Mouse (Mus musculus) layer of hippocampus, postnatal 10 days (tissue): ENCODE data around the gene Rps6kc1. TPM values are rescaled to one million over a fixed set of nuclear protein-coding genes. Genes with fewer than 3 reads are reported as not detected.
"Not testable (repeated sequence)": the region's sequence is repeated elsewhere in the genome, so short reads cannot be mapped to it uniquely, and the experiment has no call there.

Experiments used
- DNase-seq, 2 experiments: peaks; one replicate each; pipeline ENCODE4 v3.0.0; 2021; ENCODE audit warnings: low spot score in 2 of 2
- long read RNA-seq: library from polyadenylated mRNA; stranded (forward); transcript quantifications from one replicate; pipeline ENCODE4 v2.0.0, GENCODE M21; 2023
- total RNA-seq, 2 experiments: library from RNA; stranded (reverse); gene quantifications; 2 replicates each; pipeline ENCODE4 v1.2.3; 2021

Gene Rps6kc1
- 10 to 100 TPM; 59.9 to 66.0 TPM for total RNA-seq
- long read RNA-seq, partial matches to known transcripts, result 1 of 11 reads
- long read RNA-seq, other reads (novel, unspliced or antisense), result 7 of 11 reads

DNA sequence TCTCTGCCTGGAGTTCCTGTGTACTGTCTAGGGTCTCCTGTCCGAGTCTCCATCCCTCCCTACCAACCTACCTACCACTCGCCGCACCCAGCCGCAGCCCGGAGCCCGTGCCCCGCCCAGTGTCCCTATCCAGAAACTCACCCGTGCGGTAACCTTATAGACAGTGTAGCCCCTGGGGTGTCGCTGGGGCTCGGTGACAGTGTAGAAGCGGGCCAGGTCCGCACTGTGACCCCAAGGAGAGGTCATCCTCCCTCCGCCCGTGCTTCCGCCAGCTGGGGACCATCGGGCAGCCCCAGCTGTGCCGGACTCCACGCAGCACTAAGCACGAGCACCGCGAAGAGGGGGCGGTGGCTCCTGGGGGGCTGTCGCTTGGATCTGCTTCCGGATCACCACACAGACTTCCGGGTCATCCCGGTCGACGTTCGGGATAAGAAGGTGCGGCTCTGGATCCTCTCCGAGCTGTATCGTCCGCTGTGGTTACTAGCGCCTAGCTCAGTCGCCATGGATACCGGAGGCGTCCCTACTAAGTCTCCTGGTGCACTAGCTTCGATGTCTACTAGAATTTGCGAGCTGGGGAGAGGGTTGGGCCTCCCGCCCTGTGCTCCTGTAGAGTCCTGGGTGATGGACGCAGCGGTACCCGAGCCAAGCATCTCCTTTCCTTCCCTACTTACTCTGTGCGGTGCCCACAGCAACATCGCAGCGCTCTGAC is at the start of gene Rps6kc1:
TSS of gene Rps6kc1 (minus strand) at position 356 of the 709 bp plus-strand sequence.
- DNase-seq, result peak; percentile 87 to 88

DNA sequence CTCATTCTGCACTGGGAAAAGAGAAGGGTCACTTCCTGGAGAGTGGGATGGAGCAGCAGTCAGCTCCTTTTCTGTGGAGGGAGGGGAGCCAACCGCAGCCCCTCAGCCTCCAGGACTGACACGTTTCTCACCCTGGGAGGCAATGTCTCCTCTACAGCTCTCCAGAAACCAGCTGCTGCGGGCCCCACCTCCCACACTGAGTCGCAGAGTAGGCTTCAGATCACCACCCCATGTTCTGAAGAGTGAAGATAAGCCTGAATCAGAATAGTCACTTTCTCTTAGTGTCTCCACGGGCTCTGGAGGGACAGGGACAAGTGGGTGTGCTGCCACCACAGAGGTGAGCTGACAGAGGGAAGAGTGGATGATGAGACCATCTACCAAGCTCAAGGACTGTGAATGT is 47.3 kb upstream of the Rps6kc1 start:
- no peak for DNase-seq

DNA sequence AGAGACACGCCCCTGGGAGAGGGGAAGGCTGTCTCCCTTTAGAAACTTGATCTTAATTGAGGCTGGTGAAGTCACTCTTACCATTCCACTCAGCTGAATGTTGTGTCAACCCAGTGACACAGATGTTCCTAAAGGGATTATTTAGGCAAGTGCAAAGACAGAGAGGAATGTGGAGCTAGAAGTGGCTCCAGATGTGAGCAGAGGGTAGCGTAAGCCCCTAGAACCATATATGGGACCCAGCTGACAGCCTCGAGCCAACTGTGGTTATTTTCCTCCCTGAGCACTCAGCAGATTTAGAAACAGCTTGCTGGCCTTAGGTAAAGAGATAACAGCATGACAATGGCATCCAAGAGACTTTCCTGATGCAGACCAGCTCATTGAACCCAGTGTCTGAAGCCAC is 41.4 kb upstream of the Rps6kc1 start:
- DNase-seq, result no peak

DNA sequence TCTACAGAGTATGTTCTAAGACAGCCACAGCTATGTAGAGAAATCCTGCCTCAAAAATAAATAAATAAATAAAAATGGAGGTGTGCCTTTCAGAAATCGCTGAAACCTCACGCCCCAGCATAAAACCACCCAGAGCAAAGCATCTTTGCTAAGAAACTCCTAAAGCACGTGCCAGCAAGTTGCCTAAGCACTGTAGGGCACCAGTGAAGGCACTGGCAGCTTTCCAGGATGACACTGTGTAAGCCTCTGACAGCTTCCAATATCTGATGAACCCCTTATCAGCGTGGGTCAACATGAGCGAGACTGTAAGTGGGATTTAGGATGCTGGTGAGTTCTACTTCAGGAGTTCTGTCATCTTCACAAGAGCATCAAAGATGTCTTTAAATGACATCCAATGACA is 39.4 kb upstream of the Rps6kc1 start:
- no peak for DNase-seq

DNA sequence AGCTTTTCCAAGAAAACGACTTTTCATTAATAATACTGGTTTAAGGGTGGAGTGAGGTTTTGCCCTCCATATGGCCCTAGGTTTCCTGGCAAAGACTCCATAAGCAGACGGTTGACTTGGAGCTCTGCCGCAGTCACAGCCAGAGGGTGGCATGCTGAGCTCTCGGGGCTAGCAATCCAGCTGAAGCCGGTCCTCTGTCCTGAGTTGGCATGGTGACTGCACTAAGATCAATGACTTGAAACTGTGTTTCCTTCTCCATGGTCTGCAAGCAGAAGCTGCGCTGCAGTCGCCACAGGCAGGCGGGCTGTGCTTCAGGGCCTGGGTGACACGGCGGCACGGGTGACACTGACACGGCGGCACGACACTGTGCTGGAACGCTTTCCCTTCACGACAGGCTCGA is 37.3 kb upstream of the Rps6kc1 start:
- DNase-seq, result no peak

DNA sequence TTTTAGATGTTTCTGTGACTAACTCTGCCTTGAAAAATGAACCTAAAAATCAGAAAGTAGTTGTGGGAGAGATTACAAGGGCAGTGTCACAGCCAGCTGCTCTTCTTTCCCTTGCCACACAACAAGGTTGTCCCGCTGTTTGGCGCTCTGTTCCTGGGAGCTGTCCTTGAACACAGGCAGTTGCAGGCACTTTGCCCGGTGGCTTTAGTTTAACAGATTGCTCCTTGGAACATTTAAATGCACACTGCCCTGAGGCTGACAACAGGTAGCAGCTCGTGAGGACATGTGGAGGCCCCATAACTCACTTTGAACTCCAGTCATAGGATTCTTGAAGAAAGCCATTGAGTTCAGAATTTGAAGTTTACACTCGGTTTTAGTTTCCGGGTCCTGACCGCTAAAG is 36.9 kb upstream of the Rps6kc1 start:
- no peak for DNase-seq

DNA sequence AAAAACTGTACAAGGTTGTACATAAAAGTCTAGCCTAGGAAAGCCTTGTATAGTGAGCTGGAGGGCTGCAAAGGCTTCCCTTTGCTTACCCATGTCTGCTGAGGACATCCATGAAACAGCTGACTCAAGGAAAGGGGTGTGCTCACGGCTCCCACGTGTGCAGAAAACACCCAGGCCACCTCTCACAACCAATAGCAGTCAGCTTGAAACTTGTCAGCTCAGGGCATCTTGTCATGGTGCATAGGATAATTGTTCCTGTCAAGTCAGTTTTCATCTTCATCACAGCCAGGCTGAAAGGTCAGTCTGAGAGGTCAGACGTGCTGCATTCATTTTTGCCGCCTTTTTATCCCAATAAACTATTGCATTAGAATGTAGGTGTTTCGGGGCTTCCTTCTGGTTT is 36.4 kb upstream of the Rps6kc1 start:
- no peak for DNase-seq

DNA sequence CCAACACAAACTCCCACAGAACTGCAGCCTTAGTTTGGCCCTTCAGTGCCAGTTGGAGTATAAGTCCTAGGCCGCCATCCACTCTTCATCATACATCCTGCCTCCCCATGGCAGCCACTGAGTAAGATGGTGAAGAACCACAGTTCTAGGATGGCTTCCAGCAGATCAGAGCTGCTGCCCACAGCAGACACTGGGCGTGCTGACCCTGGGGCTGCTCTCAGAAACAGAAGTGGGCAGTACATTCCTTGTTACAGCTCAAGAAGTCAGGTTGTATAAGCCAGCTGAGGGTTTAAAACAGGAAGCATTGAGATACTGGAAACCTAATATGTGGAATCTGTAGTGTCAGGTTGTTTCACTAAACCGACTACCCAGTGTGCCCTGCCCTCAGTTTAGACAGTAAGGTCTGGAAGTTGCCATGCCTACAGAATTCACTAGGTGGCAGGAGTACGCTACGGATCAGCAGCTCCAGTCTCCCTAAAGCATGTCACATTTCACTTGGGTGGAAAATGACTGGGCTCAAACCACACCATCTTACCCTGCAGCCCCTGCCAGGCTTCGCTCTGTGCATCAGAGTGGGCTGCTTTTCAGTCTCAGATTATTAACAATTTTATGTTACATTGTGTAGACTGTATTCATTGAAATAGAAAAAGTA is 32.7 kb upstream of the Rps6kc1 start:
- DNase-seq, result peak; percentile 84 to 87

DNA sequence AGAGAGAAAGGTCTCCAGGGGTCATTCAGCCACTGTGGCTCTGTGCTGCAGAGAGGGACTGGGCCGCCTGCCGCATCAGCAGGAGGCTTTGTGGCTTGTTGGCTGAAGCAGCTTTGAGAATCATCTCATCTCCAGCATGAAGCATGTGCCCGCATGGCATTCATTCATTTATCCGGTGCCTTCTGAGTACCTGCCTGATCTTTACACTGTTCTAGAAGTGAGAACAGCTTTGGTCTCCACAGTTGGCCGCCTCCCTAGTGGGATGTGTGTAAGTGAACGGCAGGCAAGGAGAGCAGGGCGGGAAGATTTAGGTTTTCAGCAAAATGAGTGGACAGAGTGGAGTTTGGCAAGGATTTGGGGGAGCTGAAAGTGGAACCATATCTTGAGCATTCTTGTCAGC is 28.2 kb upstream of the Rps6kc1 start:
- no peak for DNase-seq

DNA sequence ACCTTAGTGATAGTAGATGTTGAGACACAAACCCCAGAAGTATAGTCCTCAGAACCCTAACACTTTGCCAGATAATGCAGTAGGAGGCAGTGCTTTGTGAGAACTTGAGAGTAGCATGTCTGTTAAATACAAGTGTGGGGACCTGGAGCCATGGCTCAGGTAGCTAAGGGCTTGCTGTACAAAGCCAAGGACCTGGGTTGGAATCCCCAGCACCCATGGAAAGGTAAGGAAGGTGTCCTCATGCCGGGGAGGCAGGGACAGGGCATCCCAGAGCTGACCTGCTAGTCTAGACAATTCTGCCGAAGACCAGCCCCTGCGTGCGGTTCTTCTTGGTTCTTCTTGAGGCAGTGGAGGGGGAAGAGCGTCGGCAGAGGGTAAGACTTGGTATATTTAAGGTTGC is 18.6 kb upstream of the Rps6kc1 start:
- no peak for DNase-seq

DNA sequence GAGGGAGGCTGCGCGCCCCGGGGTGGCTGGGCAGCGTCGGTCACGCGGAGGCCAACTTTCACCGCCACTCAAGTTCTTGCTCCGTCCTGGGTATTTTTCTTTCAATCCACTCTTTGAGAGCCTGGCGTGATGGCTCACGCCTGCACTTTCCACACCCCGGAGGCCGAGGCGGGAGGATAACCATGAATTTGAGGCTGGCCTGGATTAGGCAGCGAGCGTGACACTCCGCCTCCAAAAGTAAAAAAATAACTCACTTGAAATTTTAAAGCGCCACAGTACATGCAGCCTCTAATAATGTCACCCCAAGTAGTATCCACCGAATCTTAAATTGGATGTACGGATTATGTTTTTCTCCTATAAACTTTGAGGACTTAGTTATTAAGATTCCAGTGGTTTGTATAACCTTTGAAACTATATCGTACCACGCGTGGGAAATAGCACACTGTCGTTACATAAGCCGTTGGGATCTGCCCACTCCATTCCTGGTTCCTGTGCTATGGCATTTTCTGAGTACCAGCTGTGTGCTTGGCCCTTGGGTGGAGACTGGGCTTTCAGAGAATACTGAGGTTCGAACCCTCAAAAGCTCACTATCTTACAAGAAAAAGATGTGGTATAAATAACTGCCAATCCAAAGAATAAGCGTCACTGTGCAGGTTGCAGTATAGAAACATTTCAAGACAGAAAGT is 17.6 kb upstream of the Rps6kc1 start:
- peak in 1 of 2 experiments; percentile 47 for DNase-seq

DNA sequence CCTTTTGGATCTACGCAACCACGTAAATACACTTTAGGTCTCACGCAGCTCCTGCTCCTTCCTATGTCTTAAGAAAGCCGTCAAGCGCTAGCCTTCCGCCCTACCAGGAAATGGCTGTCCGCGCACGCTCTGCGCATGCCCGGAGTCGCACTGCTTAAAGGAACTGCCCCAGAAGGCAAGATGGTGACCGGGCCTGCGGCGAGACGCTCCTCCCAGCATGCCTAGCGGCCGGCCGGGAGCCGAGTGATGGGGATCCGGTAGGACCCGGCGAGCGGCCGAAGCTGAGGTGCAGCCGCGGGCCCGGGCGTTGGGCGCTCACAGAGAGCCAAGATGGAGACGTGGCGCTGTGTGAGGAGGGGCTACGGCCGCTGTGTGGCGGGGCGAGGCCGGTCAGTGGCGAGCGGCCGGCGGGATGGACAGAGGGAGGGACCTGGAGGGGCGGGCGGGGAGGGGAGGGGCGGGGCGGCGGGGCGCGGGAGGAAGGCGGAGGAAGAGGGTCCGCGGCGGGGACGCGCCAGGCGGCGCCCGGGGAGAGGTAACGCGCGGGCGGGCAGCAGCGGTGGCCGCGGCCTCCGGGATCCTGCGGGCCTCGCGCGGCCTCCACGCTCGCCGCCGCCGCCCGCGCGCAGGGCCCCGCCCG is 16.9 kb upstream of the Rps6kc1 start:
- DNase-seq, result peak; percentile 93 to 96

DNA sequence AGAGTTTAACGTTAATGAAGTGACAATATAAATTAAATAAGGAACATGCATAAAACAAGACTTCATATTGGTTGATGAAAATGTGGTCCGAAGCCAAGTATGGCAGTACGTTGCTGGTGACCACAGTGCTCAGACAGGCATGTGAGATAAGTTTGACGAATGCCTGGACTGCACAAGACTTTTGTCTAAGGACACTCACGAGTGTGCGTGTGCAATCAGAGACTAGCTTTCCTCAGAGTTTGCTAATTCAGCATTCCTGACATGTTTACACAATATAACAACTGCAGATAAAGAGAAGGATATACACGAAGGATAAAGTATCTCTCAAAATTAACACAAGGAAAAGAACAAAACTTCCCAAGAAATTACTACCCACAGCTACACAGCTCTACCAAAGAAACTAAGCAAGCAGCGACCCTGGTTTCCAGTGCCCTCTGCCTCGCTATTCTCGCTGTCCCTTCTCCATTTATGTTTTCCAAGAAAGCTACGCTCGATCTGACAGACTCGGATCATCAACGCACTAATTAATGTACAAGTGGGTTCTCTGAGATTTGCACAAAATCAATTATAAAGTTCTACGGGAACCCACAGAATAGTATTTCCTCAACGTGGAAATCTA is 16.3 kb upstream of the Rps6kc1 start:
- DNase-seq, result no peak

DNA sequence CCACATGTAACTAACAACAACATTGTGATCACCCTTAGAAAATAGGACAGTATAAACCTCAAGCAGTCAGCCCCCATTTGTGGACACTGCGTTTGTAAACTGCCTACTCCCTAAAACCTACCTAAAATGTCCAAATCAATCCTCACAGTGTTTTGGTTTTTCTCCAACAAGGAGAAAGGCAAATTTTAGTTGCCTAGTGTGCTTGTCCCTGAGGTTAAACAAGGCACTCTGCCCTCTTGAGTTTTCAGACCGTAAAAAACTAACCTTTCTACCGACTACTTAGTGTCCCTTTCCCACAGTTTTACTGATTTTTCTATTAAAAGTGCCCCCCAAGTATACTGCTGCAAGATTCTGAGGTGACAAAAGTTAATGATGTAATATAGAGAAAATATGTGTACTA is 15.7 kb upstream of the Rps6kc1 start:
- DNase-seq, result no peak

DNA sequence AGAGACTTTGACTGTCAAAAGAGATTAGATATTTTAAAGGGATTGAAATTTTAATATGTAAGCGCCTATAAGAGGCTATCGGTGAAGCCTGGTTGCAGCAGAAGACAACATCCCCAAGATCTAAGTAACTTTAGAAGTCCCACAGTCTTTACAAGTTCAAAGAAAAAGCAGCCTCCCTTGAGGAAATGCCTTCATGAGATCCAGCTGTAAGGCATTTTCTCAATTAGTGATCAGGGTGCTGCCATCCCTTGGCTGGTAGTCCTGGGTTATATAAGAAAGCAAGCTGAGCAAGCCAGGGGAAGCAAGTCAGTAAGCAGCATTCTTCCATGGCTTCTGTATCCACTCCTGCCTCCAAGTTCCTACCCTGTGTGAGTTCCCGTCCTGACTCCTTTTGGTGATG is 13.2 kb upstream of the Rps6kc1 start, which contains the start of gene Angel2:
TSS of gene Angel2 (plus strand) at position 301 of the 400 bp plus-strand sequence.
- DNase-seq, result not testable (repeated sequence)

DNA sequence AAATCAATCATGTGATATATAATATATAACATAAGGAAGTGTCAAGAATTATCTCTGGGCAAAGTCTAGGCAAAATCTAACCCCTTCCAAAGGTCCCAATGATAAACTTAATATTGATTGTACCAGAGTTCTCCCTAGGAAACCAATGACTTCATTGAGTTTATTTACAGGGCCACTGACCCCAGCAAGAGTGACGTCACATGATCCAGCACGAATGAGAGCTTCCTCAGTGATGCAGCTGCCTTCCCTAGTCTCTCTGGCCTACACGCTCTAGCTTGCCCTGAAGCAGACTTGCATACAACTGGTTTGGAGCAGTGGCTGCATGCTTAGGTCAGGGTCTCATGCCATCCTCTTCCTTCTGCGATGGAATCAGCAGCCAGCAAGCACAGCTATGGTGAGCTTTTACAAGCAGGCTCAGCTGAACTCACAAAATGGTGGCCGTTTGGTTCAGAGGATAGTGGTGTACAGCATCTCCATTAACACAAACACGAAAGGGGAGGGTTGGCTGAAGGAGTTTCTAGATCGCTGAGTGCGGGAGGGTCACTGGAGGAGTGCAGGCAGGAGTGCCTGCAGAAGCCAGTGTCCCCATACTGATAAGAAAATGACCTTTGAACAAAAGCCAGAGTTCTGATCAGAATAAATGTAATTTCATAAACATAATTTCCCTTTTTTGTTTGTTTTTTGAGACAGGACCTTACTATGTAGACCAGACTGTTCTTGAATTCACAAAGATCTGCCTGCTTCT is 8.3 kb upstream of the Rps6kc1 start:
- no peak for DNase-seq

DNA sequence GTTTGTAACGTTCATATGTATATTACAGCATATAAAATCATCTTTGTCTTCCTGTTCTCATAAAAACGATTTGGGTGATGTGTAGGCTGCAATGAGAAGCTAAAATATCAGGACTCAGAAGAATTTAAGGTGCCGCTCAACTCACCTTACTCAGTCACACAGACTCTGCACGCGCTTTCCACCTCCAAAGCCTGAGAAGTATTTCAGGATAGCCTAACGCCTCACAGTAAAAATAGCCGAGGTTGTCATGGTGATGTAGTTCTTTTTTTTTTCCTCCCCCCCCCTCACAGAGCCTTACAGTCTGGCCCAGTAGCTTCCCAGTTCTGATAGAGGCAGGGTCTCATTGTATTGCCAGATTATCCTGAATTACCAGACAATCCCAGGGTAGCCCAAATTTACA is 7.4 kb upstream of the Rps6kc1 start:
- no peak for DNase-seq

DNA sequence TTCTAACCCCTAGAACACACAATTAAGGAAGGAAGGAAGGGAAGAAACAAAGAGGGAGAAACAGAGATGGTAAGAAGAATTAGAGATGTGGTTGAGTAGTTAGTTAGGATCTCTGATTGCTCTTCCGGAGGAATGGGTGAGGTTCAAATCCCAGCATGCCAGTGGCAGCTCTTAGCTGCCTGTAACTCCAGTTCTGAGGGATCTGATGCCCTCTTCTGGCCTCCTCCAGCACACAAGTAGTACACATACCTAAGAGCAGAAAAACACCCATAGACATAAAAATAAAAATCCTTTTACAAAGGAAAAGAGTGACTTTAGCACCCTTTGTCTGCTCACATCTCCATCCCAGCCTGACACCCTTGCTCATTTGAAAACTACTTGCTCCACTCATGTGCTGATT is 1.1 kb upstream of the Rps6kc1 start:
- DNase-seq, result no peak

DNA sequence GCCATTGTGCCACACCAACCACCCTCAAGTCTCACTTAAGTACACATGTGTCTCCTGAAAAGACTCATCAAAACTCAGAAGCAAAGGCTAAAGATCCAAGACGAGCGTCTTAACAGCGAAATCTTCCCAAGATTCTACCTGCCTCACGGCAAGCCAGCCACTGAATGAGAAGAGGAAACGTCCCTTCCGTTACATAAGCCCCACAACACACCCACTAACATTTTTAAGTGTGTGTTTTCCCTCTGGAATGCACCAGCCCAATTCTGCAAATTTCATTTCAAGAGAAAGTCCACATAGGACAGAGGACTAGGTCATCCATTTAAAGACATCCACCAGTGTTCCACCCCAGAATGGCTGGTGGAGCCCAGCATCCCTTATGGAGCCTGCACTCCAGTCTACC is 734 bp downstream of the Rps6kc1 start:
- DNase-seq, result no peak

DNA sequence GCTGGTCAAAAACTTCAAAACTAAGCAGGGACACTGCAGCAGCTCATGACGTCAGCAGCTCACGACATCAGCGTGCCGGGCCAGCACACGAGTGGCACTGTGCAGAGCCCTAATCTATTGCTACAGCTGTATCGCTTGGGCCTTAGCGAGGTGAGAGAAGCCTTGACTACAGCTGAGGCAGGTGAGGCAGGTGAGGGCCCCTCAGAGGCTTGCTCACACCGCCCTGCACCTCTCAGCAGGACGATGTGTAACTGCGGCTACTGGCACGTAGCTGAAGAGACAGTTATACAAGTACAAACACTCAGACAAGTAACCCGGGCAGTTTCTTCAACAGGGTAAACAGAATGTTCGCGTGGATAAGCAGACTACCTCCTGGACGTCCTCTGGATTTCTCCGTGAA is 6.9 kb downstream of the Rps6kc1 start:
- no peak for DNase-seq

DNA sequence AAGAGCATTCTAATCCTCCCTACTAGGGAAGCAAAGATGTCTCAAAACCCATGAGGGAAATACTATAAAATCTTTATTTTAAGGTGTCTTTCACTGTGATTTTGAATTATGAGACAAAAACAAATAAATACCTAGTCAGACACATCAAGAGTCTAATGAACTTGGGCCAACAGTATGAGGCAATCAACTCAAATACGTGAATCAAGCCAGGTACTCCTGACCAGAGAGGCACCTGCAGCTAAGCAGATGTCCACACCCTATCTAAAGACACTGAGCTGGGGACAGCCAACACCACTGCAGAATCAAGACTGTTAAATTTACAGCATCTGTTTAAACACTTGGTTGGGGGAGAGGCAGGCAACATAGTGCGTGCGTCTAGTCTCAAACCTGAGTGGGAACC is 7.4 kb downstream of the Rps6kc1 start:
- no peak for DNase-seq
